Mouse (Mus musculus): ENCODE data around the gene Ndnf. TPM values are rescaled to one million over a fixed set of nuclear protein-coding genes. Genes with fewer than 3 reads are reported as not detected.
A peak's percentile ranks its signal among the peaks of the same experiment; 100 is the strongest.

Gene Ndnf
- polyA plus RNA-seq, 1 experiment from 2014 or later, result 7.3 TPM

DNA sequence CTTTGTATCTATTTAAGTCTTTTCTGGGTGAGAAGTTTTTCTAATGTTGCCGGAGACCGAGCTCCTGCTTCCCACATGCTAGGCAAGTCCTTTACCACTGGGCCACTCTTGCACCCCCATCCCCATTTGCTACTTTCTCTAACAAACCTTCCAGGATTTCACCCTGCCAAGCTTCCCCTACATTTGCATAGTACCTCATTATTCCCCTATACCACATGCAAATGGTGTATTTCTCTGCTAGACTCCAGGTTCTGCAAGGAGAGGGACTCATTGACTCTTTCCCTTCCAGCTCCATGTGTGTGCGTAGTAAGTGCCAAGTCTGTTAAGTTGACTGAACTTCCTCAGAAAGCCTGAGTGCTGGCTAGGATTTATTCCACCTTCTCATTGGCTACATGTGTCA is 5.1 kb upstream of the Ndnf start:
- Histone ChIP-seq H3K4me3 (replicated peaks) (no peak overlapping the region), H3K9me3 (no peaks in the 10 kb centered on the region), H3K27me3 (peaks cover 8% of the 10 kb centered on the region; the same call in 1 of the 2 replicates), H3K9ac (replicated peaks) (no peak overlapping the region), H3K4me1 (replicated peaks) (peaks cover 6% of the 10 kb centered on the region; the same call in 1 of the 2 replicates), H3K4me2 (no peak overlapping the region), H3K27ac (no peak overlapping the region), H3K36me3 (no peaks in the 10 kb centered on the region)
- WGBS, result 75% methylated on average over 3 of the region's 3 CpGs
- ATAC-seq (ENCODE audit: insufficient number of reproducible peaks, insufficient read depth, low FRiP score, low TSS enrichment, low read depth), result no peak

DNA sequence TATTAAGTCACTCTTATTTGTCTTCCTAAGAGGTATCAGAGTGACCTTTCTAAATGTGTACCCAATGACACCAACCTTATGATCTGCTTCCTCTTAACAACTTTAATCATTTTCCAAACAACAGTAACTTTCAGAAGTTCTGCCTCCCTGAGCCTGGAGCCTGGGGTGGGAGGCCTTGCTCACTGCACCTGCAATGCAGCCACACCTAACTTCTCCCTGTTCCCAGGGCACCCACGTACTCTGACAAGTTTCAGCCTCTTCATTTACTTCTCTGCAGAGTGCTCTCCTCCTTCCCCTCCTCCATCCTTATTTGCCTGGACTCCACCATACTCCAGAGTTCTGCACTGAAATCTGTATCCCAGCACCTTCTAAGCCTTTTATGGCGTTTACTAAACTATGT is 1.4 kb upstream of the Ndnf start:
- no peak overlapping the region for H3K9ac ChIP-seq (replicated peaks)
- peaks cover 15% of the 10 kb centered on the region; the same call in 1 of the 2 replicates for H3K27me3 ChIP-seq
- 27% methylated on average over 2 of the region's 2 CpGs for WGBS
- H3K4me2 ChIP-seq, result no peak overlapping the region
- H3K36me3 ChIP-seq, result no peaks in the 10 kb centered on the region
- H3K4me3 ChIP-seq (replicated peaks), result no peak overlapping the region
- no peak for ATAC-seq (ENCODE audit: insufficient number of reproducible peaks, insufficient read depth, low FRiP score, low TSS enrichment, low read depth)
- H3K27ac ChIP-seq, result no peak overlapping the region
- H3K4me1 ChIP-seq (replicated peaks), result peaks cover 17% of the 10 kb centered on the region
- no peaks in the 10 kb centered on the region for H3K9me3 ChIP-seq

DNA sequence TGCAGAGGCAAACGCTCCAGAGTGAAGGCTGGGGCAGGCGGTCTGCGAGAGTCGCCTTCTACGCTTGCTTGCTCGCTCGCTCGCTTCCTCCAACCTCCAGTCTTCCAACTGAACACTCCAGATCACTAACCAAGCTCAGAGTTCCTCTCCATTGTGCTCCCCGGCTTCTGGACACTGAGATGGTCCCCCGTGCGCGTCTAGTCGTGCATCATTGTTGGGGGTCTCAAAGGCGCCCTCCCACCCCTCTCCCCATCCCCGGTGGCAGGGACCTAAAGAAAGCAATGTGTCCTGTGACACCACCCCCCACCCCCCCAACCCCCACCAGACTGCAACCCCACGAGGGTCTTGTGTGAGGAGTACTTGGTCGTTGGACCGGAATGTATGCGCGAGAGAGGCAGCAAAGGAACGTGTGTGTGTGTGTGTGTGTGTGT is 394 bp upstream of the Ndnf start:
- peaks cover 17% of the 10 kb centered on the region for H3K4me1 ChIP-seq (replicated peaks)
- H3K4me3 ChIP-seq (replicated peaks), result peak overlapping the region; percentile 57
- peak overlapping the region; percentile 62 for H3K27ac ChIP-seq
- peak; percentile 14 for ATAC-seq (ENCODE audit: insufficient number of reproducible peaks, insufficient read depth, low FRiP score, low TSS enrichment, low read depth)
- WGBS, result 1% methylated on average over 21 of the region's 21 CpGs
- no peaks in the 10 kb centered on the region for H3K36me3 ChIP-seq
- H3K9me3 ChIP-seq, result no peaks in the 10 kb centered on the region
- H3K27me3 ChIP-seq, result peaks cover 15% of the 10 kb centered on the region; the same call in 1 of the 2 replicates
- peak overlapping the region; percentile 71 for H3K9ac ChIP-seq (replicated peaks)
- H3K4me2 ChIP-seq, result peak overlapping the region; percentile 90

DNA sequence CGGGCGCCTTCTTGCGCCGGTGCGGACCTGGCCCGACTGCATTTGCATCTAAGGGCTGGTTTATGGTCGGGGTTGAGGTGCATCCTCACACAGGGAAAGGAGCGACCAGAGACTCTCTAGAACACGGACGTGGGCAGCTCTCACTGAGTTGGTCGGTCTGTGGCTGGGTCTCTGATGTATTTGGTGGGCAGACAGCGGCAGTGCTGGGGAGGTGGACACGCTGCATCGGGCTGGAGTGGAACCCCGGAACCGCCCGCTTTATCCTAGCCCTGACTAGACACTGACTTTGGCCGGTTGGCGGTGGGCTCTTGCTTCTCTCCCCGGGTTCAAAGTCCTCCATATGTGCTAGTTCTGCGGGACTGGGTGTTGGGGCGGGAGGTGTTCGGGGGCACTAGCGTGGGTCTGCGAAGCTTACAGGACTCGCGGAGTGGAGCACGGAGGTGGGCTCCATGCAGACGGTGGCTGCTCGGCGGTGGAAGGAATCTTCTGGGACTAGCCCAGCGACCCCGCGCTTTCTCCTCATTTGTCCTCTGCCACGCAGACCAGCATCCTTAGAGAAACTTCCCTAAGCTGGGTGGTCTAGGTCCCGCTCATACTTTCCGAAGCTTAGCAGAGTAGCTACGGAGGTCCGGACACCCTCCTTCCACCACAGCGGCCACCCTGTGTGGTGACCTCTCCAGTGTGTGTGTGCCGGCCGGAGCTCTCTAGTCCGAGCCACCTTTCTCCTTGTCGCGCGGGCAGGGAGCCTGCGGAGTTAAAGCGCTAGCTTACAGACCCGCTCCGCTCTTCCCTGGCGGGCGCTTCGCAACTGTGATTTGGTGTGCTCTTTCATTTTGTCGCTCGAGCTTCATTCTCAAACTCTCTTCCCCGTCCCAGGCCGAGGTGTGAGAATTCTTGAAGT is 991 bp downstream of the Ndnf start:
- Histone ChIP-seq H3K27me3 (peaks cover 15% of the 10 kb centered on the region; the same call in 1 of the 2 replicates), H3K9me3 (no peaks in the 10 kb centered on the region), H3K9ac (replicated peaks) (peak overlapping the region; percentile 71), H3K36me3 (no peaks in the 10 kb centered on the region), H3K4me3 (replicated peaks) (peak overlapping the region; percentile 57), H3K4me1 (replicated peaks) (peaks cover 17% of the 10 kb centered on the region), H3K4me2 (peak overlapping the region; percentile 90), H3K27ac (peak overlapping the region; percentile 59)
- WGBS, result under 1% methylated on average over 57 of the region's 57 CpGs
- peak; percentile 43 for ATAC-seq (ENCODE audit: insufficient number of reproducible peaks, insufficient read depth, low FRiP score, low TSS enrichment, low read depth)

DNA sequence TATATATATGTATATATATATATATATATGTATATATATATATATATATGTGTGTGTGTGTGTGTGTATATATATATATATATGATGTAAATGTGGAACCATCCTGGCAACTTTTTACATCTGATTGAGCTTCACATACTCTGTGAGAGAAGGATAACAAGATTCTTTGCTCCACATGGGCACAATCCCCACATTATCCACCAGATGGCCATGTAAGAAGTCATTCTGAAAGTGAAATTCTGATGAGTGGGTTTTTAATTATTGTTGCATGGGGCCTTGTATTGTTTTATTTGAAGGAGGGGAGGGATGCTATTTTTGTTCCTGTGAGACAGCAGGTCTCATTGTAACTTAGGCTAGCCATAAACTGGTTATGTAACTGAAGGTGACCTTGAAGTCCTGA is 22.5 kb downstream of the Ndnf start:
- H3K4me1 ChIP-seq (replicated peaks), result 0 out of 2 replicates have a peak, but pooled peaks cover 5% of the 10 kb centered on the region
- H3K9ac ChIP-seq (replicated peaks), result no peak overlapping the region
- H3K36me3 ChIP-seq, result no peaks in the 10 kb centered on the region
- H3K4me3 ChIP-seq (replicated peaks), result no peak overlapping the region
- H3K27ac ChIP-seq, result no peak overlapping the region
- no peaks in the 10 kb centered on the region for H3K27me3 ChIP-seq
- no peaks in the 10 kb centered on the region for H3K9me3 ChIP-seq
- ATAC-seq (ENCODE audit: insufficient number of reproducible peaks, insufficient read depth, low FRiP score, low TSS enrichment, low read depth), result no peak
- no peak overlapping the region for H3K4me2 ChIP-seq

DNA sequence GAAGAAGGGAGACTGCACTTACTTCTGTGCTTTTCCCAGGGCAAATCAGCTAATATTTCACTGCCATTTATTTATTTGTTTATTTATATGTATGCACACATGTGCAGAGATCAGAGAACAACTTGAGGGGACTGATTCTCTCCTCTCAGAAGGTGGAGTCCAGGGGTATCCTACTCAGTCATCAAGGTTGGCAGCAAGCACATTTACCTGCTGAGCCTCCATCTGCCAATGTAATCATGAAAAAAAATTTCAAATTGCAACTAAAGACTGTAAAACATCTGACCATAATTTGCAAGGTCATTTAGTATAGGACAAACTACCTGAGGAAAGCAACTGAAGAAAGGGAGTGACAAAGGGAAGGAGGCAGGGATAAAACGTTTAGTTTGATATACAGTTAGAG is 49.3 kb downstream of the Ndnf start:
- ATAC-seq (ENCODE audit: insufficient number of reproducible peaks, insufficient read depth, low FRiP score, low TSS enrichment, low read depth), result no peak
- H3K4me3 ChIP-seq (replicated peaks), result no peak overlapping the region
- H3K4me1 ChIP-seq (replicated peaks), result no peaks in the 10 kb centered on the region
- no peaks in the 10 kb centered on the region for H3K9me3 ChIP-seq
- 63% methylated on average over 1 of the region's 1 CpGs for WGBS
- H3K27me3 ChIP-seq, result no peaks in the 10 kb centered on the region
- no peaks in the 10 kb centered on the region for H3K36me3 ChIP-seq
- no peak overlapping the region for H3K9ac ChIP-seq (replicated peaks)
- no peak overlapping the region for H3K4me2 ChIP-seq
- H3K27ac ChIP-seq, result no peak overlapping the region

DNA sequence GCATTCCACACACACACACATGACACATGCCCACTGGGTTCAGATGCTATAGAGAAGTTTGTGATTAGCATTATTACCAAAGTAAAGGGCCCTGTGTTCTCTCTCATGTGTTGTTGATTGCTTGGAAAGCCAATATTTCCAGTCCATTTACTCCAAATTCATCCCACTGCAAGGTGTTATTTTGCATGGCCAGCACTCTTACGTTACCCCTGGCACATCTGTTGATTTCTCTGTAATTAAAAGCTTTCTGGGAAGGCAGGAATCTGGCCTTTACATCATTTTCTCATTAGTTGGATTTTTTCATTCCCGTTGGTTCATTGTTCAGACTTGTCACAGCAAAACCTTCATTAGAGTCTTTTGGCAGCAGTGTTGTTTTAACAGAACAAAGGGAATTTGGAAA is 54.3 kb downstream of the Ndnf start:
- H3K36me3 ChIP-seq, result no peaks in the 10 kb centered on the region
- H3K27me3 ChIP-seq, result no peaks in the 10 kb centered on the region
- H3K9ac ChIP-seq (replicated peaks), result no peak overlapping the region
- H3K27ac ChIP-seq, result no peak overlapping the region
- WGBS, result 19% methylated on average over 2 of the region's 2 CpGs
- H3K4me2 ChIP-seq, result no peak overlapping the region
- no peak overlapping the region for H3K4me3 ChIP-seq (replicated peaks)
- ATAC-seq (ENCODE audit: insufficient number of reproducible peaks, insufficient read depth, low FRiP score, low TSS enrichment, low read depth), result no peak
- H3K9me3 ChIP-seq, result no peaks in the 10 kb centered on the region
- no peaks in the 10 kb centered on the region; the same call in 1 of the 2 replicates for H3K4me1 ChIP-seq (replicated peaks)

DNA sequence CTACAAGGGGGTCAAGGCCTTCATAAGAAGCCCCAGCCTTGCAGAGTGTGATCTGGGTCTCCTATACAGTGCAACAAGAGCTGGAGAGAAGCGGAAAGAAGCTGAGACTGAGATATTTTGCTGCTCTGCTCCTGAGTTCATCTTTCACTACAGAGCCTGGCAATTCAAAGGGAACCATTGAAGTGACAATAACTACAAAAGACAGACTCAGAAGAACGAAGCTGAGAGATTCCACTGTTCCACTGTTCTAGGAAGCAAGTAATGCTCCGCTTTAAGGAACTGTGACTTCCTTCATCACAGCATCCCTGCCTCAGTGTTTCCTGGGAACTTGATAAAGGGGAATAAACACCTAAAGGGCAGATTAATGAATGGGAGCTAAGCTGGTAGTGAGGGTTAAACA is 56.9 kb downstream of the Ndnf start:
- Histone ChIP-seq H3K27me3 (no peaks in the 10 kb centered on the region), H3K36me3 (no peaks in the 10 kb centered on the region), H3K27ac (no peak overlapping the region), H3K4me1 (replicated peaks) (no peaks in the 10 kb centered on the region; the same call in 1 of the 2 replicates), H3K9me3 (no peaks in the 10 kb centered on the region), H3K4me2 (no peak overlapping the region), H3K9ac (replicated peaks) (no peak overlapping the region), H3K4me3 (replicated peaks) (no peak overlapping the region)
- 77% methylated on average over 3 of the region's 3 CpGs for WGBS
- no peak for ATAC-seq (ENCODE audit: insufficient number of reproducible peaks, insufficient read depth, low FRiP score, low TSS enrichment, low read depth)

DNA sequence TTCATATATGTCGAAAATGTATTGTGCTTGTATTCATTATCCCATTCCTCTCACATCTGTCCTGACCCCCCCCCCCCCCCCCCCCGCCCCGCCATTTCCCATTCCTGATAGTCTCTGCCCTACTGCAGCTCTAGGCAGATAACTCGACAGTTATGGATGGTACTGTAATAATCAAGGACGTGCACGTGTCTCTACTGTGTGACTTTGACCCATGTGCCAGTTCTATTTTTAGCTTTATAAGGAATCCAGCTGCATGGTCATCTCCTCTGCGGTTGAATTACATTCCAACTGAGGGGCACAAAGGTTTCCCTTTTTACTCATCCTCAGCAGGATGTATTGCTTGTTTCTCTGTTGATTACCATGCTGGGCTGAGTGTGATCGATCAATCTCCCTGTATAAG is 68.1 kb downstream of the Ndnf start:
- no peaks in the 10 kb centered on the region for H3K36me3 ChIP-seq
- no peak for ATAC-seq (ENCODE audit: insufficient number of reproducible peaks, insufficient read depth, low FRiP score, low TSS enrichment, low read depth)
- H3K27me3 ChIP-seq, result no peaks in the 10 kb centered on the region
- no peaks in the 10 kb centered on the region for H3K9me3 ChIP-seq
- no peak overlapping the region for H3K4me2 ChIP-seq
- H3K4me3 ChIP-seq (replicated peaks), result no peak overlapping the region
- H3K9ac ChIP-seq (replicated peaks), result no peak overlapping the region
- no peak overlapping the region for H3K27ac ChIP-seq
- 68% methylated on average over 6 of the region's 8 CpGs for WGBS
- H3K4me1 ChIP-seq (replicated peaks), result peaks cover 4% of the 10 kb centered on the region; the same call in 1 of the 2 replicates

DNA sequence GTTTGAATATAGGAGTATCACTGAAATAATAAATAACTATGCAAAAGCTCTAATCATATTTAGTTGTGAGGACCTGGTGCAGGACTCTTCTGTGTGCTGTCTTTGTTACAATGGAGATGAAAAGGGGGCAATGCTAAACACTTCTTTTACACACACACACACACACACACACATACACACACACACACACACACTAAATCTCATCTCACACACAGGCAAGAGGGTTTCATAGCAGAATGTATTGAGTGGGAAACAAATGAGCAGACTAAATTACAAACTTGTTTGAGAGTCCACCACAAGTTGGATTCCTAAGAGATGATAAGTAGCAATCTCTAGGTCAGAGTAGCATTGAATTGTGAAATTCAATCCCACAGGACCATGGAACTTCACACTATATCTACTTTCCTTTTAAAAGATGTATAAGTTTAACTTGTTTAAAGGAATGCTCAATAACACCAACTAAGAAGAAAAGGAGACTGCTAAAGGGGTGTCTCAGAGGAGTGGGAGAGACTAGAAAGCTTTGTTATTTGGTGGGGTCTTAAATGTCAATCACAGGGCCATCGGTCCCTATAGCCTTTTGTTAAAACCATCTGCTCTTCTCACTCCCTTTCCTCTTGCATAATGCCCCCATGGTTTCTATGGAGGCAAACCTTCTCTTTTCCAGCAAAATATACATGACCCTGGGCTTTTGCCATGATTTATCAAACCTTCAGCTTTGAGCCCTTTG is 71.9 kb downstream of the Ndnf start:
- Histone ChIP-seq H3K4me1 (replicated peaks) (peaks cover 4% of the 10 kb centered on the region; the same call in 1 of the 2 replicates), H3K4me2 (no peak overlapping the region), H3K9me3 (peaks cover 3% of the 10 kb centered on the region; the same call in 1 of the 2 replicates), H3K4me3 (replicated peaks) (no peak overlapping the region), H3K36me3 (no peaks in the 10 kb centered on the region), H3K27ac (no peak overlapping the region), H3K9ac (replicated peaks) (no peak overlapping the region), H3K27me3 (no peaks in the 10 kb centered on the region)
- WGBS, result 46% methylated on average over 1 of the region's 1 CpGs
- ATAC-seq (ENCODE audit: insufficient number of reproducible peaks, insufficient read depth, low FRiP score, low TSS enrichment, low read depth), result no peak

DNA sequence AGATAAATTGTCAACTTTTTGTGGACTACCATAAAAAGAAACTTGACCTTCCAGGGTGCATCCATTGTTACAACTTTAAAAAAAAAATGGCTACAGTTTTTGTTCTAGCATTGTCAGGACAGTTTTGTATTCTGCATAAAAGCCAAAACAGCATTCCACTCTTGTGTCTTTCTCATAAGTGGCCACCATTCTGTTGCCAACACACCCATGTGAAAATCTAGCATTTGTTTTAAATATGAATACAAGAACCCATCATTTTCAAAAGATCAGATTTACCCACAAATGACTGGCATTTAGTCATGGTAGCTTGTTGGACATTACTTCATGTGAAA is 72.4 kb downstream of the Ndnf start:
- H3K27me3 ChIP-seq, result no peaks in the 10 kb centered on the region
- H3K4me2 ChIP-seq, result no peak overlapping the region
- ATAC-seq (ENCODE audit: insufficient number of reproducible peaks, insufficient read depth, low FRiP score, low TSS enrichment, low read depth), result no peak

More for the DNA sequence above, 72.4 kb downstream of the Ndnf start:
- no peak overlapping the region for H3K9ac ChIP-seq (replicated peaks)
- peaks cover 3% of the 10 kb centered on the region; the same call in 1 of the 2 replicates for H3K9me3 ChIP-seq
- H3K4me1 ChIP-seq (replicated peaks), result peaks cover 4% of the 10 kb centered on the region; the same call in 1 of the 2 replicates
- H3K36me3 ChIP-seq, result no peaks in the 10 kb centered on the region
- H3K4me3 ChIP-seq (replicated peaks), result no peak overlapping the region
- no peak overlapping the region for H3K27ac ChIP-seq

All from limb, embryonic 12.5 days (tissue).